Mouse (Mus musculus) hindbrain, embryonic 15.5 days (tissue): ENCODE results near the gene C130074G19Rik. TPM values are rescaled to one million over a fixed set of nuclear protein-coding genes. Genes with fewer than 3 reads are reported as not detected.

Experiments used
- ATAC-seq: fragments of 200-750 bp; cut with Nextera tagmentation; 2 replicates; pipeline ENCODE4 v1.8.0; 2017; ENCODE audit warnings: low read depth, moderate number of reproducible peaks, moderate TSS enrichment; ENCODE audit not compliant: low FRiP score
- H3K27ac ChIP-seq: fragments of 300-500 bp; sonication (generic); replicated peaks from 2 replicates; pipeline ENCODE4 v1.5.1; 2015; ENCODE audit warnings: mild to moderate bottlenecking, inconsistent platforms
- H3K27me3 ChIP-seq: fragments of 300-500 bp; sonication (generic); 2 replicates; pipeline ENCODE4 v1.6.1; 2015; ENCODE audit warnings: control low read depth, inconsistent platforms
- H3K36me3 ChIP-seq: fragments of 300-500 bp; sonication (generic); 2 replicates; pipeline ENCODE4 v1.6.1; 2015; ENCODE audit warnings: control low read depth, inconsistent platforms
- H3K4me1 ChIP-seq: fragments of 300-500 bp; sonication (generic); replicated peaks from 2 replicates; pipeline ENCODE4 v1.6.1; 2015; ENCODE audit warnings: control low read depth, inconsistent platforms
- H3K4me2 ChIP-seq: fragments of 300-500 bp; sonication (generic); 2 replicates; pipeline ENCODE4 v1.6.1; 2015; ENCODE audit warnings: moderate library complexity, mild to moderate bottlenecking, inconsistent platforms
- H3K4me3 ChIP-seq: fragments of 300-500 bp; sonication (generic); 2 replicates; pipeline ENCODE4 v1.5.1; 2015; ENCODE audit warnings: mild to moderate bottlenecking, inconsistent platforms
- H3K9ac ChIP-seq: fragments of 300-500 bp; sonication (generic); 2 replicates; pipeline ENCODE4 v1.6.1; 2015; ENCODE audit warnings: inconsistent platforms
- H3K9me3 ChIP-seq: fragments of 300-500 bp; sonication (generic); 2 replicates; pipeline ENCODE4 v1.6.1; 2016; ENCODE audit warnings: control low read depth, inconsistent platforms
- WGBS: fragments of 180-500 bp; shearing (Covaris S2); methylation state at CpG from one replicate; pipeline ENCODE4 v1.1.7; 2015; 5-methylcytosine and 5-hydroxymethylcytosine counted together
- microRNA counts: library from miRNA; unstranded; fragments of <30 nt; microRNA quantifications from one replicate; lab custom pipeline; 2016
- microRNA-seq: library from miRNA; unstranded; fragments of <30 nt; microRNA quantifications from one replicate; pipeline ENCODE4, GENCODE M21; 2016
- polyA plus RNA-seq: library from polyadenylated mRNA; unstranded; fragments of >200 nt; fragmentation: Nextera tagmentation; extraction: Ambion mirVana; gene quantifications from 2 replicates; pipeline ENCODE4 v1.2.1, GENCODE M21; 2015

C130074G19Rik gene
- polyA plus RNA-seq, 1 experiment from 2014 or later: 0.99 TPM

GRCm38 (mm10) chr1:184827175-184827701, 55.8 kb downstream of the C130074G19Rik start:
- Histone ChIP-seq H3K4me2 (peak overlapping the region; percentile 46), H3K4me3 (peak overlapping the region; percentile 20), H3K9me3 (no peaks in the 10 kb centered on the region), H3K27ac (no peak overlapping the region), H3K27me3 (no peaks in the 10 kb centered on the region), H3K9ac (no peak overlapping the region), H3K36me3 (peaks cover 21% of the 10 kb centered on the region), H3K4me1 (peaks cover 22% of the 10 kb centered on the region)
- 26% methylated on average over 23 of the region's 23 CpGs for WGBS
- no peak for ATAC-seq

DNA sequence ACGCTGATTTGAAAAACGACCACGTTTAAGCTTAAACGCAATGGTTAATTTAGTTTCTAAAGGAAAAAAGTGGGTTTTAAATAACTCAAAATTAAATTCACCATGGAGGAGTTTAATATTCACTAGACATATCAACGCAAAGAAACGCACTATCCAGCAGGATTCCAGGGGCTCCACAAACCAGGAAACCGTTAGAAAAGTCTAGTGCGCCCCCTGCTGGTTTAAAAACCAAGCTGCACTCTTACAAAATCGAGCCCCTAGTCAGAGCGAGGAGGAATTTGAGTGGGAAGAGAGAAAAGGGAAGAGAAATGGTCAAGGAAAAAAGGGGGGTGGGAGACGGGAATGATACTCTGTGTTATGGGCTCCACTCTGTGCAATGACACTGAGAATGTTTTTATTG, 57.9 kb downstream of the C130074G19Rik start:
- ATAC-seq: peak; percentile 15; the same call in 1 of the 2 replicates
- 21% methylated on average over 11 of the region's 11 CpGs for WGBS
- Histone ChIP-seq H3K9me3 (no peaks in the 10 kb centered on the region), H3K9ac (no peak overlapping the region), H3K27me3 (no peaks in the 10 kb centered on the region), H3K36me3 (peaks cover under 1% of the 10 kb centered on the region; the same call in 1 of the 2 replicates), H3K4me1 (peaks cover 22% of the 10 kb centered on the region), H3K4me2 (peak overlapping the region; percentile 39), H3K4me3 (no peak overlapping the region), H3K27ac (no peak overlapping the region)

GRCm38 (mm10) chr1:184824439-184824851, 58.6 kb downstream of the C130074G19Rik start:
- WGBS: 4% methylated on average over 12 of the region's 12 CpGs
- H3K27me3 ChIP-seq: no peaks in the 10 kb centered on the region

GRCm38 (mm10) chr1:184822678-184823077, 60.3 kb downstream of the C130074G19Rik start:
- H3K4me3 ChIP-seq: 0 out of 2 replicates have a peak overlapping the region, but pooled peaks have one; percentile 11
- H3K9ac ChIP-seq: no peak overlapping the region
- no peaks in the 10 kb centered on the region for H3K27me3 ChIP-seq
- 14% methylated on average over 11 of the region's 11 CpGs for WGBS
- peaks cover 22% of the 10 kb centered on the region for H3K4me1 ChIP-seq
- no peaks in the 10 kb centered on the region for H3K9me3 ChIP-seq
- no peak overlapping the region for H3K27ac ChIP-seq
- ATAC-seq: no peak
- peaks cover 17% of the 10 kb centered on the region; the same call in 1 of the 2 replicates for H3K36me3 ChIP-seq
- peak overlapping the region; percentile 46 for H3K4me2 ChIP-seq

More at GRCm38 (mm10) chr1:184824439-184824851, 58.6 kb downstream of the C130074G19Rik start:
- Histone ChIP-seq H3K36me3 (0 out of 2 replicates have a peak, but pooled peaks cover 4% of the 10 kb centered on the region), H3K9ac (no peak overlapping the region), H3K4me1 (peaks cover 22% of the 10 kb centered on the region), H3K27ac (no peak overlapping the region), H3K9me3 (no peaks in the 10 kb centered on the region), H3K4me3 (no peak overlapping the region), H3K4me2 (peak overlapping the region; percentile 39)
- ATAC-seq: peak; percentile 77

MicroRNA genes within 50 kb of the gene (microRNA counts, 519-probe panel; counts per million panel counts)
- 3,308 counts per million, percentile 67 among the panel's probes with 10 or more counts for microRNA mmu-miR-1981 (lab: Ali Mortazavi, UCI)

Small RNA genes lying within 50 kb of the gene (microRNA-seq; reads per million reads assigned to microRNA genes)
- gene Mir1981: 75.0 reads per million, percentile 48 among the genes with 10 or more reads in this experiment

Other genes with a start within 250 kb of the C130074G19Rik start
- gene Hlx, start 150.6 kb downstream of the C130074G19Rik start, polyA plus RNA-seq: 2.3 and 3.1 TPM in 2 replicates
- gene Marc1, start 71.9 kb downstream of the C130074G19Rik start, polyA plus RNA-seq: 0.31 TPM in 1 of 2 replicates, not detected in the other
- 114 and 130 TPM in 2 replicates for gene Marc2, start 36.8 kb downstream of the C130074G19Rik start, polyA plus RNA-seq
- 15.3 and 15.9 TPM in 2 replicates for gene Mark1, start 116.4 kb upstream of the C130074G19Rik start, polyA plus RNA-seq